Mouse (Mus musculus) stomach, postnatal 0 days (tissue): ENCODE results near the gene Mob1b. TPM values are rescaled to one million over a fixed set of nuclear protein-coding genes. Genes with fewer than 3 reads are reported as not detected.

Experiments
- ATAC-seq: fragments of 200-750 bp; cut with Nextera tagmentation; 2 replicates; pipeline ENCODE4 v1.8.0; 2017; ENCODE audit not compliant: low FRiP score, low TSS enrichment
- DNase-seq: peaks from one replicate; pipeline ENCODE4 v3.0.0-alpha.2; 2016; ENCODE audit warnings: low spot score
- H3K27ac ChIP-seq: fragments of 300-500 bp; sonication (generic); replicated peaks from 2 replicates; pipeline ENCODE4 v1.5.1; 2014; ENCODE audit warnings: mild to moderate bottlenecking, control low read depth
- H3K27me3 ChIP-seq: fragments of 300-500 bp; sonication (generic); 2 replicates; pipeline ENCODE4 v1.6.1; 2014; ENCODE audit warnings: low read length; ENCODE audit not compliant: control insufficient read depth, insufficient read depth
- H3K36me3 ChIP-seq: fragments of 300-500 bp; sonication (generic); 2 replicates; pipeline ENCODE4 v1.6.1; 2014; ENCODE audit warnings: low read length, mixed read lengths; ENCODE audit not compliant: control insufficient read depth, insufficient read depth
- H3K4me1 ChIP-seq: fragments of 300-500 bp; sonication (generic); replicated peaks from 2 replicates; pipeline ENCODE4 v1.6.1; 2014; ENCODE audit warnings: antibody characterized with exemption; ENCODE audit not compliant: control insufficient read depth, insufficient read depth
- H3K4me2 ChIP-seq: fragments of 300-500 bp; sonication (generic); replicated peaks from 2 replicates; pipeline ENCODE4 v1.6.1; 2014; ENCODE audit warnings: low read depth, mild to moderate bottlenecking, control low read depth, moderate library complexity
- H3K4me3 ChIP-seq: fragments of 300-500 bp; sonication (generic); 2 replicates; pipeline ENCODE4 v1.5.1; 2014; ENCODE audit warnings: low read depth, low read length, control low read depth
- H3K9ac ChIP-seq: fragments of 300-500 bp; sonication (generic); 2 replicates; pipeline ENCODE4 v1.6.1; 2014; ENCODE audit warnings: mild to moderate bottlenecking, low read length, control low read depth, mixed read lengths
- H3K9me3 ChIP-seq: fragments of 300-500 bp; sonication (generic); 2 replicates; pipeline ENCODE4 v1.6.1; 2016; ENCODE audit warnings: low read length; ENCODE audit not compliant: control insufficient read depth
- CTCF ChIP-seq: IDR thresholded peaks from 2 replicates; pipeline ENCODE4 v1.5.1; 2016; ENCODE audit warnings: antibody characterized with exemption, low read depth, mild to moderate bottlenecking, moderate library complexity
- EP300 ChIP-seq: optimal IDR thresholded peaks from 2 replicates; pipeline ENCODE3; 2016; ENCODE audit warnings: antibody characterized with exemption
- WGBS: fragments of 180-500 bp; shearing (Covaris S2); extraction: QIAGEN DNeasy Blood & Tissue Kit; methylation state at CpG from one replicate; pipeline ENCODE4 v1.1.7; 2014; 5-methylcytosine and 5-hydroxymethylcytosine counted together
- polyA plus RNA-seq: library from polyadenylated mRNA; unstranded; fragments of >200 nt; fragmentation: Nextera tagmentation; extraction: Ambion mirVana; gene quantifications from 2 replicates; pipeline ENCODE4 v1.2.1, GENCODE M21; 2015

Gene Mob1b
- polyA plus RNA-seq, 1 experiment from 2014 or later, result 10.1 TPM

DNA sequence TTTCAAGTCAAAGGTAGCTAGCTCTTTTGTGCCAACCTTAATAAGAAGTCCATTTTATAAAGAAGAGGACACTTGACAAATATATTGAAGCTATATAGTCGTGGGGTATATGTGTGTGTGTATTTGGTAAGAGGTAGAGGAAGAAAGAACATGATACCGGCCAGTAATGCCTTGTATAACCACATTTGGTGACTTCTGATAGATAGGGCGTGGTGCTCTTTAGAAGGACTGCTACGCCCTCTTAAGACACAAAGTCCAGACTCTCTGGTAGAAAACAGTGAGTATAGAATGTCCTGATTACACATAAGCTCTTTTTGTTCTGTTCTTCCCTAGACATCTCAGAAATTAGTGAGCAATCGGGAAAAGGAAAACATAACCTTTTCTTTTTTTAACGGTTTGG lies 47.5 kb downstream of the Mob1b start:
- DNase-seq (no peak), ATAC-seq (no peak)
- Histone ChIP-seq H3K36me3 (peaks cover 6% of the 10 kb centered on the region; the same call in 1 of the 2 replicates), H3K27ac (no peak overlapping the region), H3K4me1 (no peaks in the 10 kb centered on the region), H3K27me3 (no peaks in the 10 kb centered on the region), H3K4me2 (no peak overlapping the region), H3K4me3 (no peak overlapping the region), H3K9ac (no peak overlapping the region), H3K9me3 (no peaks in the 10 kb centered on the region)
- WGBS, result 67% methylated on average over 6 of the region's 6 CpGs
- TF ChIP-seq CTCF (no peak), EP300 (no peak)

- H3K9ac ChIP-seq, result no peak overlapping the region
- 67% methylated on average over 7 of the region's 7 CpGs for WGBS
- no peak overlapping the region for H3K27ac ChIP-seq
- H3K36me3 ChIP-seq, result no peaks in the 10 kb centered on the region; the same call in 1 of the 2 replicates
- no peaks in the 10 kb centered on the region for H3K9me3 ChIP-seq
- no peaks in the 10 kb centered on the region for H3K27me3 ChIP-seq
- TF ChIP-seq CTCF (no peak), EP300 (no peak)
- H3K4me3 ChIP-seq, result no peak overlapping the region
- H3K4me1 ChIP-seq, result no peaks in the 10 kb centered on the region
- H3K4me2 ChIP-seq, result no peak overlapping the region
- DNase-seq, result no peak
- ATAC-seq, result no peak
Measured at GRCm38 (mm10) chr5:88782072-88782765, 61.6 kb downstream of the Mob1b start.

GRCm38 (mm10) chr5:88785059-88785458 lies 64.4 kb downstream of the Mob1b start:
- no peak for DNase-seq
- Histone ChIP-seq H3K4me3 (no peak overlapping the region), H3K9ac (no peak overlapping the region), H3K4me1 (no peaks in the 10 kb centered on the region), H3K27ac (no peak overlapping the region), H3K36me3 (no peaks in the 10 kb centered on the region; the same call in 1 of the 2 replicates), H3K4me2 (no peak overlapping the region), H3K27me3 (no peaks in the 10 kb centered on the region), H3K9me3 (no peaks in the 10 kb centered on the region)
- TF ChIP-seq EP300 (no peak), CTCF (no peak)
- ATAC-seq, result no peak
- WGBS, result 69% methylated on average over 1 of the region's 1 CpGs

DNA sequence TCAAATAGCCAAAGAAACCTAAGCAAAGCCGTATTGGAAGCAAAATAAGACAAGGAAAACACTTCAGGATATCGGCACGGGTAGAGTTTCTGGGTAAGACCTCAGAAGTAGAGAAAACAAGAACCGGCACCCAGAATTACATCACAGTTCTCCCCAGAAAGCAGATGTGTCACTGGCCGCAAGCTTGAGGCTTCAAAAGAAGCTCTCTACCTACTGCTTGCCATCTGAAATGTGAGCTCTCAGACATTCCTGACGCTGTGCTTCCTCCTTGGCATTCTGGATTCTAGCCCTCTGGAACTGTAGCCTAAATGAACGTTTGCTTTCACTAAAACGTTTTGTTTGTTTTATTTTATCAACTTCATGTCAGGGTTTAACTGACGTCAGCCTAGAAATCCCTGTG lies 70.0 kb downstream of the Mob1b start:
- WGBS, result 30% methylated on average over 9 of the region's 9 CpGs
- DNase-seq (no peak), ATAC-seq (no peak)
- no peak overlapping the region for H3K9ac ChIP-seq
- TF ChIP-seq CTCF (no peak), EP300 (no peak)
- no peaks in the 10 kb centered on the region for H3K4me1 ChIP-seq
- H3K9me3 ChIP-seq, result no peaks in the 10 kb centered on the region
- no peak overlapping the region for H3K4me2 ChIP-seq
- H3K36me3 ChIP-seq, result no peaks in the 10 kb centered on the region
- H3K27me3 ChIP-seq, result no peaks in the 10 kb centered on the region
- no peak overlapping the region for H3K27ac ChIP-seq
- no peak overlapping the region for H3K4me3 ChIP-seq

GRCm38 (mm10) chr5:88791256-88792245 lies 70.9 kb downstream of the Mob1b start:
- H3K27ac ChIP-seq, result no peak overlapping the region
- 34% methylated on average over 10 of the region's 10 CpGs for WGBS
- no peak overlapping the region for H3K4me3 ChIP-seq
- TF ChIP-seq CTCF (peak; percentile 85), EP300 (no peak)
- peak; percentile 68 for DNase-seq
- ATAC-seq, result 0 out of 2 replicates have a peak, but pooled peaks have one; percentile 24
- H3K9ac ChIP-seq, result no peak overlapping the region
- no peaks in the 10 kb centered on the region for H3K36me3 ChIP-seq
- H3K9me3 ChIP-seq, result no peaks in the 10 kb centered on the region
- H3K27me3 ChIP-seq, result no peaks in the 10 kb centered on the region
- H3K4me2 ChIP-seq, result no peak overlapping the region
- no peaks in the 10 kb centered on the region for H3K4me1 ChIP-seq

DNA sequence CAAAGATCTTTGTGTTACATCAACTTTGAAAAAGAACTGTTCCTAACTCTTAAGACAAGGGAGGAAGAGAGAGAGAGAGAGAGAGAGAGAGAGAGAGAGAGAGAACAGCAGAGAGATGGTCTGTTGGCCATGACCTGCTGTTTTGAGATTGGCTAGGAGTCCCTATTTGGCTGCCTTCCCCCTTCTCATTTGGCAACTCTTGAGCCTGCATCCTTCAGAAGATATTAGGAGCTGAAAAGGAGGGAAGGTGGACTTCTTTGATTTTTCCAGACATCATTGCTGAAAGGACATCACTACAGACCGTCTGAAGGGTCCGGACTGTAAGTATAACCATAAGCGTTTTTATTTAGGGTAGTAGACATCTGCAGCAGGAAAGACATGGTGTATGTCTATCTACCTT lies 73.0 kb downstream of the Mob1b start:
- Histone ChIP-seq H3K36me3 (no peaks in the 10 kb centered on the region), H3K27me3 (no peaks in the 10 kb centered on the region), H3K4me3 (no peak overlapping the region), H3K9me3 (no peaks in the 10 kb centered on the region), H3K27ac (no peak overlapping the region), H3K4me2 (no peak overlapping the region), H3K4me1 (no peaks in the 10 kb centered on the region), H3K9ac (no peak overlapping the region)
- WGBS, result 84% methylated on average over 3 of the region's 3 CpGs
- DNase-seq (no peak), ATAC-seq (no peak)
- TF ChIP-seq EP300 (no peak), CTCF (no peak)
